Mouse (Mus musculus) C2C12 (cell line): ENCODE measurements around the gene Lrch4.

Source experiments
- CTCF ChIP-seq: IDR thresholded peaks from one replicate; pipeline ENCODE4 v1.5.1; 2011; ENCODE audit not compliant: control insufficient read depth, insufficient read depth, insufficient read length
- MAX ChIP-seq: IDR thresholded peaks from one replicate; pipeline ENCODE4 v1.6.1; 2011; ENCODE audit warnings: mild to moderate bottlenecking, control low read depth
- MYOG ChIP-seq: IDR thresholded peaks from one replicate; pipeline ENCODE4 v1.6.1; 2011; ENCODE audit not compliant: control insufficient read depth, insufficient read length; ENCODE audit errors: extremely low read depth
- USF1 ChIP-seq: IDR thresholded peaks from one replicate; pipeline ENCODE4 v1.6.1; 2011; ENCODE audit warnings: low read depth, mild to moderate bottlenecking, control low read depth, moderate library complexity

DNA sequence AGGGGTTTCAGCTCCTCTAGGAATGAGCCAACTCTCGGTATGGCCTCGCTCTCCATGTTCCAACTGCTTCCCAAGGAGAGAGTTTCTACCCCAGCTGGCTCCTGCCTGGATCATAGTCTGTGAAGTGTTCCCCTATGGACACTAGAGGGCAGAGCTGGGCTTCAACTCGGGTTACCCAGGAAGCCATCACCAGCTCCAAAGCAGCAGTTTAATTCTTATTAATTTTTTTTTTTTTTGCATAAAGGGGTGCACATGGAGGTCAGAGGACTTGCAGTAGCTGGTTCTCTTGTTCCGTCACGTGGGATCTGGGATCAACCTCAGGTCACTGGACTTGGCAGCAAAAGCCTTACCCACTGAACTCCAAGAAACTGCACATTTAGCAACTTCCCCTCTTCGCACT, 28.1 kb downstream of the Lrch4 start:
- TF ChIP-seq CTCF (peak; percentile 26), USF1 (no peak), MAX (no peak), MYOG (no peak)
